Mouse (Mus musculus) kidney, adult 2 months (tissue): ENCODE measurements around the gene Ces1d.

ENCODE experiments used
- CTCF ChIP-seq: fragments of 200-500 bp; conservative IDR thresholded peaks from 2 replicates; pipeline ENCODE4 v1.5.1; 2011; ENCODE audit warnings: low read depth, mild to moderate bottlenecking, control low read depth, low read length, moderate library complexity, mixed read lengths; ENCODE audit not compliant: insufficient read depth, insufficient read length
- POLR2A ChIP-seq: fragments of 200-500 bp; IDR thresholded peaks from one replicate; pipeline ENCODE4 v1.6.1; 2011; ENCODE audit warnings: low read depth, low read length, control low read depth

DNA sequence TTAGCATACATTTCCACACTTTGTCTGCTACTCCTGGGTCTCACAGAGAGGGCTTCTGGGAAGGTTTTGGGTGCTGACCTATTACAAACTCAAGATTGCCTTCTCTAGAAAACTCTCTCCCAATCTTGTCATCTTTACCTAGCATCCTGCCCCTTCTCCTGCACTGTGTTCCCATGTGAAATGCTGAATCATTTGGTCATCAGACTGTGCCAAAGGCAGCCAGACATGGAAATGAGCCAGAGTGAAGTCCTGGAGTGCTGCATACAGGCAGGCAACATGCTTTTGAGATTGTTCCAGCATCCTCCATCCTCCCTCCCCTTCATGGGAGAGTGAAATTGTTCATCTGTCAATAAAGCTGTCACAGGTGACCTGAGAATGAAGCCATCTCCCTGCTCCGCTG is 46.2 kb downstream of the Ces1d start:
- TF ChIP-seq CTCF (no peak), POLR2A (no peak)
